Mouse (Mus musculus) embryo, embryonic 9.5 days (tissue): Measurements from ENCODE around the gene Zfp445.
A peak's percentile ranks its signal among the peaks of the same experiment; 100 is the strongest.

ENCODE experiments used
- DNase-seq: peaks from one replicate; pipeline ENCODE4 v3.0.0-alpha.2; 2017; ENCODE audit errors: extremely low spot score

Zfp445 gene

DNA sequence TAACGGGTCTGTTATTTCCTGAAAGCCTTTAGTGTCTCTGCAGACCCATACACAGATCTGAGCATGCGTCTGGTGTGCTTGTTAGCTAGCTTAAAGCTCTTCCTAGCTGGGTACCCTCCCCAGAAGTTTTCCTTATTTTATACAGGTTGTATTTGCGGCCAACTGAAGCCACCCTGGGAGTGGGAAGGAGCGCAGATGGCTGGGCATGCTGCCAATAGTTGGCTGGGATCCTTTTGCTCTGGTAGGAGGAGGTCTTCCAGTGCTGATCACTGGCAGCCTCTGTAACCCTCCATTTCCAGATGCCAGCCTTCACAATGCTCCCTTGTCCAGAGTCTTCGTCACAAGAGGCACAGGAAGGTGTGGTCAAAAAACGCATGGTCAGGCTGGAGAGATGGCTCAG is 29.0 kb downstream of the Zfp445 start:
- DNase-seq: no peak

DNA sequence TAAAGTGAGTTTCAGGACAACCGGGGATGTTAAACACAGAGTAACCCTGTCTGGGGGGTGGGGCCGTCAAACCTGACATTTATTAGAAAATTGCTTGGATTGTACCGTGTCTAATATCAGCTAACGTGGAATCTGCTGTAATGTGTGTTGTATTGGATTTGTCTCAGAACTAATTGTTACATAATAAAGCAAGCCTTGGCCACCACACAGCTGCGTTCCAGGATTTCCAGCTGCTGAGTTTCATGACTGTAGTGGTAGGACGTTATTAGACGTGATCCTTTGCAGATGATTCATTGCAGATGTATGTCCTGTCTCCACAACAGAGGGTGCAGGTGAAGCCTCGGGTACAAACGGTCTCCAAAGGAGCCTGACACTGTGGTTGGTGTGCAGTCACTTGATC is 29.7 kb downstream of the Zfp445 start:
- DNase-seq: no peak

DNA sequence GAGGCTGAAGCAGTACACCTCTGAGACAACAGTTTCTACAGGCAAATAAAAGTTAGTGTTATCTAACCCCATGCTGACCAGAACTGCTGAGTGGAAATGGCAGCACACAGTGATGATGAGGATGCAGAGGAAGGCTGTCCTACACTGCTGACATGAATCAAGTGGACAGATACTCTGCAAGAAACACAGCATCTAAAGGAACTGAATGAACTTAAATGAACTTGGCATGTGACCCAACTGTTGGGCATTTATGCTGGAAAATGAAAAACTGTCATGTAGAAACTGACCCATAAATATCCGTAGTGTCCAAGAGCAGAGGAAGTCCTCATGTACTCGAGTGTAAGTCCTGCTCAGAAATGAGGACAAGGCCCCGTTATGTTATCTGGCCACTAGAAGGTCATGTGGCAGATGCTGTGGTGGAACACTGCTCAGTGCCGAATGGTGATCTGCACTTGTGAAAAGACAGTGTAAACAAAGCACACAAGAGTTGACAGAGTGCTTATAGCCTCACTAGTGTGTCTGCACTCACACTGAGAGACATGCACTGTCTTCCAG is 35.9 kb downstream of the Zfp445 start:
- no peak for DNase-seq

DNA sequence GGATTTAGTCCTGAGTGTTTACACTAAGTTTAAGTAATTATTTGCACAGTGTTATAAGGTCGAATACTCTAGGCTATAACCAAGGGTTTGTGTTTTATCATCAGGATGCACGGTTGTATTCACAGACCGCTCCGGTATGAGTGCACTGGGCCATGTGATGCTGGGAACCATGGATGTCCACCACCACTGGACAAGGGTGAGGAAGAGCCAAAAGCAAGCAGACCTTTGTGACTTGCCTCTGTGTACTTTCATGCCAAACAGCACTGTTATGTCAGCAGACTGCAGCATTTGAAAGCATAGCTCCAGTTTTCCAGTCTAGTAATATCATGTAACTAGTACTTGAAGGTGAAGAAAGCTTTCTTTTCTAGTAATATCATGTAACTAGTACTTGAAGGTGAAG is 39.1 kb downstream of the Zfp445 start:
- no peak for DNase-seq

DNA sequence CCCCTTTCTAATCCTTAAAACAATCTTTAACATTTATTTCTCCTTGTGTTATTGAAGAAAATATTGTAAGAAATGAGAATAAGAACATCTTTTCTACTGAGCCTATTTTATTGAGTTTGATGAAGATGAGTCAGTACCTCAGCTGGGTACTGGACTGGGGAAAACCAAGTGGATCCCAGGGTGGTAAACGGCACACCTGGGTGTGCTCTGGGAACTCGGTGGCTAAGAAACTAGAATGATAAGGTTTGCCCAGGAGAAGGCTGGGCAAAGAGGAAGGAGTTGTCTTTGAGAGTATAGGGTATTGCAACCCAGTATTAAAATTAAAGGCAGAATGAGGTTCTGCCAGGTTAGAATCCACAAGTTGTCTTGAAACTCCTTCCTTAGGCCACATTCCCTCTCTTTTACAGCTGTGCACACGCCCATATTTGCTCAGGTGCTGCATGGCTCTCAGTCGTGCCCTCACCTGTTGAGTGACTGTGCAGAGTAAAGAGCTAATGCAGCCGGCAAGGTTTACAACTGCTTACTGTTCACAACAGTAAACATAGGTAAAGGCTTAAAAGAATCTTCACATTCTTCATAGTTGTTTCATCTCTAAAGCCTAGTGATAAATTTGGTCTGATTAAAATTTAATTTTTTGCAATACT is 42.3 kb downstream of the Zfp445 start:
- DNase-seq: no peak

DNA sequence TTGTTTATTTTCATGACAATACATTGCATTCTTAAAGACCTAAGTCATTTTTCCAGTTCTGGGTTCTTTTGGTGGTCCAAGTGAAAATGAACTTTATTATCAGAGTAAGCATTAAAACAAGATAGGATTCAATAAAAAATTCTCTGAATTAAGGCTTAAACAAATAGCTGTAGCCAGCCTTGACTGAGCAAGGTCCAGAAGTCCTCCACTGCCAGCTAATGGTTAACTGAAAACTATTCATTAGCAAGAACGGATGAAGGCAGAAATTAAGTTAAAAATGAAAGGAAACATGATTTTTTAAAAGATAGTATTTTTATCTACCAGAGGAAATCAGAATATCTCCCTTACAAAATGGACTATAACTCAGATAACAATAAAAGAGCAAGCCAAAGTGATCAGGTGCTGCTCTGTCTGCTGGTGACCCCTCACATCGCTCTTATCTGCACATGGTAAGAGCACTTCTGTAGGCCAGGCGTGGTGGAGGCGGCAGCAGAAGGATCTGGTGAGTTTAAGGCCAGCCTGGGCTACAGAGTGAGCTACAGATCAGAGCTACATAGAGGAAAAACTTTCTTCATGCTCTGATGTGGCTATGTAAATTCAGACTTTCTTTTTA is 50.5 kb downstream of the Zfp445 start:
- DNase-seq: no peak

DNA sequence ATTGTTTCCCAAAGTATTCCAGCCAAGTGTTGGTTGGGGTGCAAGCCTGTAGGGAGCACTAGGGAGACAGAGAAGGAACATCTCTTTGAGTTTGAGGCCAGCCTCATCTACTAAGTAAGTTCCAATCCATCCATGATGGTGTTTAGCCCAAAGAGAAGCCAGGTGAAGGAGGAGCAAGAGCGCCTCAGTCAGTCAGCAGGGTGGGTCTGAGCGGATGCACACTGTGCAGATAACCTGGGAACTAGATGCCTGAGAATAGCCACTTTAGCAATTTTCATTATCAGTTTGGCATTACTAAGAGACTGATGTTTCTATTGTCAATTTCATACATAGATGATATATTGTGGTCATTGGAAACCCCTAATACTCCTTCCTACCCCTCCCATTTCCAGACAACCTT is 51.0 kb downstream of the Zfp445 start:
- no peak for DNase-seq

DNA sequence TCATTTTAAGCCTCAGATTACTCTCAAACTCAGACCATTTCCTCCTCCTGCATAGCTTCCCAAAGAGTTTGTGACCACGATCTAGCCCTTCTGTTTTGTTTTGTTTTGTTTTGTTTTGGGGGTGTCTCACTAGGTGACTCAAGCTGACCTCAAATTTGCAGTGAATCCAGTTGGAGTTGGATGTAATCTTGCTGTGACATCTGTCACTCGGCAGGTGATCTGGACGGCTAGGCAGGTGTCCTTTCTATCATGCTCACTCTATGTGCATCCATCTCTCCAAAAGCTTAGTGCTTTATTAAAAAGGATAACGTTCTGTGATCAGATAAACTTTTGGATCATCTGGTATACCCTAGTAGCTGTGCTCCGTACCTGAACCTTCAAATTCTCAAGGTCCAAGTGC is 53.4 kb downstream of the Zfp445 start:
- DNase-seq: no peak

DNA sequence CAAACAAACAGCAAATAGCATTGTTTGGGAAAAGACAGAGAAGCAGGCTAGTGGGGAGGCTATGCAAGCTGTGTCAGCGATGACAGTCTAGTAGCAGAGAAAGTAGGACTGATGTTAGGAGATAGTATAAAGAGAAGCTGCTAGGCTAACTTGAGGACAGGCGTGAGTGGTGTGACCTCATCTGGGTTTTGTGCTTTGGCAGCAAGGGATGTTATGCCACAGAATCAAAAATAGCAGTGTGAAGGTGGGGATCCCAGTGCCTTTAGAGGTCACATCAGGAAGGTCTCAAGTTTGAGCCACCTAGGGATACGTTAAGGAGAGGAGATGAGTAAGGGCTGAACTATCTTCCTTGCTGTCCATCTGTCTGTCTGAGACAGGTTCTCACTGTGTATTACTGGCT is 55.6 kb downstream of the Zfp445 start:
- DNase-seq: no peak

DNA sequence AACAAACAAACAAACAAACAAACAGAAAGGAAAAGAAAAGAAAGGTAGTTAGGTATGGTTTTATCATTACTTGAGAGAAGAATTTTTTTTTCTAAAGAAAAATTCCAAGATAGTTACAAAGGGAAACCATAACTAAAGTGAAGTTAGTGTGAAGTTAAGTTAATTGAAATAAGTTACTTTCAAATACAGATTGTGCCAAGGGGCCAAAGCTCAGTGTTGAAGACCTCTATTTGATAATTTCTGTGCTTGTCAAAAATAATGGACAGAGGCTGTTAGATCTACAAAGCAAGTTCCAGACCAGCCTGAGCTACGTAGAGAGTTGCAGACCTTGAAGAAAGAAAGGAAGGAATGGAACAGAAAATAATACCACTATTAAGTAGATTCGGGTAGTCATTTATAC is 58.6 kb downstream of the Zfp445 start:
- DNase-seq: no peak

DNA sequence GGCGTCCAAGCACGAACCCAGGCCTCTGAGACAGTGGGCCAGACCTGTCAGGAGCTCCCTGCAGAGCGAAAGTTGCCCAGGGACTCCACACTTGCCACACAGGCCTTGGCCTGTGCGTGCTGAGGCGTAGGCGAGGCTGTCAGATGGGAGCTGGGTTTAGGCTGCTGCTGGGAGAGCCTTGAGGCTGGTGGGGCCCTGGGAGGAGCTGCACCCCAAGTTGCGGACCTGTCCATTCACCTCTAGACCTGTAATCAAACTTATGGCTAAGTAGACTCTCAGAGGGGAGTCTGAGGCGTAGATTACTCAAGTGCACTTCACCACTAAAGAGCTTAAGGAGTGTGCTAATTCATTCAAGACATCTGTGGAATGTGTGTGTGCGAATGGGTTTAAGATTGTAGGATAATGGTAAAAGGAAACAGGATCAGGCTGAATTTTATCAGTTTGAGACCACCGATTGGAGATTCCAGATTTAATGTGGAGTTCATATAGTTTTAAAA is 59.9 kb downstream of the Zfp445 start:
- DNase-seq: no peak

DNA sequence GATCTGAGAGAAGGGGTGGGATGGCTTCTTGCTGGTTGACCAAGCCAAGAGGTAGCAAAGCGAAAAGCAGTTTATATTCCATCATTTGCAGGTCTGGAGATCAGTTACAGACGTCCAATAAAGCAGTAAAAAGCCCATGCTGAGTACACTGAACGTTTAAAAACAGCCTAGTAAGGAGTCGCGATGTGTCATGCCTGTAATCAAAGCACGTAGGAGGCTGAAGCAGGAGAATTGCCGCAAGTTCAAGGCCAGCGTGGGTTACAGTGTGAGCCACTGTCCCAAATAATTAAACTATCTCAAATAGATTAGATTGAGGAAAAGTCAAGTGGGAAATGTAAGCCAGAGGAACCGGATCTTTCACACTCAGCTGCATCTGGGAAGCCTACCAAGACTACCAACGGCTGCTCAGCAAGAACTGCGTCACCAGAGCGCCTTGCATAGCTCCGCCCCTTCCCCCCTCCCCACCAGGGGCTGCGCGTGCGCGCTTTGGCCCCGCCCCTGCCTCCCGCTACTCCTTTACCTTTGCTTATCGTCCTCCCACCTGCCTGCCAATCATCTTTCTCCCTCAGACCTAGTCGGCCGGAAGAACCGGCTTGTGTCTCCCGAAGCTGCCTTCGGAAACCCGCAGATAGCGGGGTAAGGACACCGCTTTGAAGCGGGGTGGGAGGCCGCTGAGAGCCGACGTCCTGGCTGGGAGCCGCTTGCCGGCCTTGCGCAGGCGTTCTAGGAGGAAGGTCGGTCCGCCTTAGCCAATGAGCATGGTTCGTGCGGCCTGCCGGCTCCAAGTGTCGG is 60.6 kb downstream of the Zfp445 start, which contains the start of gene Tcaim:
TSS of gene Tcaim (plus strand) at position 487 of the 792 bp plus-strand sequence.
- DNase-seq: peak; percentile 95
